In the genomic region with DNA sequence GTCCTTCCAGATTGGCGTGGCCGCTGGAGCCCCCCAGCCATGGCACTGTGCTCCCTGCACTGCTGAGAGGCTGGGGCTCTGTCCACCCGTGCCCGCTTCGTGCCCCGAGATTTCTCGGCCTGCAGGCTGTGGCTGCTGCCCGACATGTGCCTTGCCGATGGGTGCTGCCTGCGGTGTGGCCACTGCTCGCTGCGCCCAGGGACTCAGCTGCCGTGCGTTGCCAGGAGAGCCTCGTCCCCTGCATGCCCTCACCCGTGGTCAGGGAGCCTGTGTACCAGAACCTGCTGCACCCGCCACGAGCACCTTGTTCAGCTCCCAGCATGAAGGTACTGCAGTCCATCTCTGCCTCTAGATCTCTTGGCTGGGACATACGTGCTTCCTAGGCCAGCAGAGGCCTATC, we compare ENCODE assay signal across 19 mouse cellular contexts. TPM values are rescaled to one million over a fixed set of nuclear protein-coding genes. Genes with fewer than 3 reads are reported as not detected.
A peak's percentile ranks its signal among the peaks of the same experiment; 100 is the strongest.
DNase-seq lines count a peak whose midpoint lies in the region; ATAC-seq lines count a peak whose summit lies in the region.
"Had no signal": no experiment of that assay in that cellular context is flagged by ENCODE, and none has a peak within 500 bp of the region (broad histone marks: within the 10 kb centered on the region; RNA-seq: fewer than 3 reads in every experiment).

No protein-coding gene starts in this region.

- no peaks in the 10 kb centered on the region; the same call in 1 of the 2 replicates for H3K36me3 ChIP-seq in erythroblast, embryonic 14.5 days (ENCODE audit: control insufficient read depth)
- no peaks in the 10 kb centered on the region for H3K36me3 ChIP-seq in lung, embryonic 15.5 days
- no peaks in the 10 kb centered on the region for H3K36me3 ChIP-seq in liver, embryonic 11.5 days (ENCODE audit: control insufficient read depth, insufficient read depth, low read length)
- H3K36me3 ChIP-seq: forebrain, embryonic 12.5 days; neural tube, embryonic 15.5 days had no signal

- H3K9me3 ChIP-seq in erythroblast, embryonic 14.5 days (ENCODE audit: control insufficient read depth, low read length) = peaks cover 2% of the 10 kb centered on the region; the same call in 1 of the 2 replicates
- H3K9me3 ChIP-seq in lung, embryonic 15.5 days = no peaks in the 10 kb centered on the region
- peaks cover 4% of the 10 kb centered on the region; the same call in 1 of the 2 replicates for H3K9me3 ChIP-seq in liver, embryonic 11.5 days (ENCODE audit: control insufficient read depth, low read length)
- H3K9me3 ChIP-seq: forebrain, embryonic 12.5 days; neural tube, embryonic 15.5 days had no signal

- 87% methylated on average over 19 of the region's 19 CpGs for WGBS in lung, embryonic 15.5 days
- 72% methylated on average over 19 of the region's 19 CpGs for WGBS in liver, embryonic 11.5 days

- no peak overlapping the region for H3K9ac ChIP-seq in lung, embryonic 15.5 days
- H3K9ac ChIP-seq in liver, embryonic 11.5 days (ENCODE audit: low read depth, low read length) = 0 out of 2 replicates have a peak overlapping the region, but pooled peaks have one; percentile 16
- H3K9ac ChIP-seq: forebrain, embryonic 12.5 days; neural tube, embryonic 15.5 days had no signal

- no peak for DNase-seq in lung, postnatal 25 days (ENCODE audit: low spot score)
- peak; percentile 36 for DNase-seq in kidney, adult 9 months
- DNase-seq in liver, embryonic 11.5 days (ENCODE audit: low spot score) = no peak
- no peak for DNase-seq in Muller cell, postnatal 12 days (ENCODE audit: inconsistent ontology term)
- DNase-seq in layer of hippocampus, adult 11-12 months (ENCODE audit: low spot score) = no peak
- DNase-seq: heart, postnatal 14 days; layer of hippocampus, adult 9-11 months; lung, postnatal 14 days; retina, postnatal 1 day had no signal

- no peak for ATAC-seq in erythroblast, adult 5-6 weeks (replicated peaks; ENCODE audit: low FRiP score, poor library complexity, severe bottlenecking)
- no peak for ATAC-seq in lung, embryonic 15.5 days (ENCODE audit: borderline replicate concordance, extremely low read depth, low FRiP score, low TSS enrichment)
- ATAC-seq in liver, embryonic 11.5 days (replicated peaks; ENCODE audit: low FRiP score) = peak; percentile 19; the same call in 1 of the 2 replicates
- ATAC-seq: Patski had no signal

- H3K4me1 ChIP-seq in erythroblast, embryonic 14.5 days (ENCODE audit: control insufficient read depth) = no peaks in the 10 kb centered on the region
- H3K4me1 ChIP-seq in lung, embryonic 15.5 days = no peaks in the 10 kb centered on the region
- no peaks in the 10 kb centered on the region for H3K4me1 ChIP-seq in liver, embryonic 11.5 days (replicated peaks; ENCODE audit: control insufficient read depth, insufficient read depth, low read length)
- H3K4me1 ChIP-seq: neural tube, embryonic 15.5 days had no signal

- H3K4me2 ChIP-seq in lung, embryonic 15.5 days = no peak overlapping the region
- H3K4me2 ChIP-seq in liver, embryonic 11.5 days = peak overlapping the region; percentile 48
- H3K4me2 ChIP-seq: forebrain, embryonic 12.5 days; neural tube, embryonic 15.5 days had no signal

- H3K4me3 ChIP-seq in erythroblast, embryonic 14.5 days (replicated peaks) = peak overlapping the region; percentile 58
- H3K4me3 ChIP-seq in lung, embryonic 15.5 days = no peak overlapping the region
- peak overlapping the region; percentile 42 for H3K4me3 ChIP-seq in liver, embryonic 11.5 days (ENCODE audit: low read depth, low read length)
- H3K4me3 ChIP-seq: forebrain, embryonic 12.5 days; neural tube, embryonic 15.5 days had no signal

- no peaks in the 10 kb centered on the region for H3K27me3 ChIP-seq in erythroblast, embryonic 14.5 days (ENCODE audit: control insufficient read depth)
- no peaks in the 10 kb centered on the region for H3K27me3 ChIP-seq in lung, embryonic 15.5 days
- no peaks in the 10 kb centered on the region for H3K27me3 ChIP-seq in liver, embryonic 11.5 days (replicated peaks; ENCODE audit: control insufficient read depth, insufficient read depth, low read length)
- H3K27me3 ChIP-seq: forebrain, embryonic 12.5 days had no signal

- H3K27ac ChIP-seq in lung, embryonic 15.5 days = peak overlapping the region; percentile 74
- peak overlapping the region; percentile 66 for H3K27ac ChIP-seq in liver, embryonic 11.5 days (ENCODE audit: low read depth, low read length)
- H3K27ac ChIP-seq: forebrain, embryonic 12.5 days; neural tube, embryonic 15.5 days had no signal

RNA-seq across cellular contexts. Expression of a gene that starts 0.4 kb away (rescaled TPM):
- polyA plus RNA-seq in erythroblast, embryonic 14.5 days (2012) = 0.08 and 0.11 TPM in 2 replicates
- not detected in 2 replicates for total RNA-seq in erythroblast, adult 5-6 weeks (2015; ENCODE audit: low replicate concordance)
- not detected in 2 replicates for total RNA-seq in erythroblast, adult 5-6 weeks (2017; ENCODE audit: low replicate concordance)
- 0.54 and 0.60 TPM in 2 replicates for polyA plus RNA-seq in lung, embryonic 15.5 days (2015; fragmentation: Nextera tagmentation; extraction: Ambion mirVana)
- polyA plus RNA-seq in liver, embryonic 11.5 days (2014; fragmentation: Nextera tagmentation; extraction: Ambion mirVana) = 48.2 and 49.9 TPM in 2 replicates
- total RNA-seq: CH12.LX; granulocyte monocyte progenitor cell, adult 5-6 weeks; heart, postnatal 14 days; left cerebral cortex, postnatal 25 days had no signal
- polyA plus RNA-seq: forebrain, embryonic 12.5 days had no signal

RNA-seq across cellular contexts. Expression of a gene that starts 9.6 kb away (rescaled TPM):
- not detected in 2 replicates for polyA plus RNA-seq in erythroblast, embryonic 14.5 days (2012)
- not detected in 2 replicates for total RNA-seq in erythroblast, adult 5-6 weeks (2015; ENCODE audit: low replicate concordance)
- not detected in 2 replicates for total RNA-seq in erythroblast, adult 5-6 weeks (2017; ENCODE audit: low replicate concordance)
- not detected in 2 replicates for polyA plus RNA-seq in lung, embryonic 15.5 days (2015; fragmentation: Nextera tagmentation; extraction: Ambion mirVana)
- polyA plus RNA-seq in liver, embryonic 11.5 days (2014; fragmentation: Nextera tagmentation; extraction: Ambion mirVana) = not detected in 2 replicates
- total RNA-seq: CH12.LX; granulocyte monocyte progenitor cell, adult 5-6 weeks; heart, postnatal 14 days; left cerebral cortex, postnatal 25 days had no signal
- polyA plus RNA-seq: cerebellum, adult 2 months; forebrain, embryonic 12.5 days; neural tube, embryonic 15.5 days; Patski had no signal

RNA-seq across cellular contexts. Expression of a gene that starts 15.7 kb away (rescaled TPM):
- 0.03 TPM in 1 of 2 replicates, not detected in the other for polyA plus RNA-seq in erythroblast, embryonic 14.5 days (2012)
- total RNA-seq in erythroblast, adult 5-6 weeks (2015; ENCODE audit: low replicate concordance) = 0.42 TPM in 1 of 2 replicates, not detected in the other
- total RNA-seq in erythroblast, adult 5-6 weeks (2017; ENCODE audit: low replicate concordance) = not detected in 2 replicates
- polyA plus RNA-seq in lung, embryonic 15.5 days (2015; fragmentation: Nextera tagmentation; extraction: Ambion mirVana) = 12.9 and 15.9 TPM in 2 replicates
- 42.1 and 45.2 TPM in 2 replicates for polyA plus RNA-seq in liver, embryonic 11.5 days (2014; fragmentation: Nextera tagmentation; extraction: Ambion mirVana)
- total RNA-seq: CH12.LX; granulocyte monocyte progenitor cell, adult 5-6 weeks had no signal

Comparison
In these comparisons a context has a peak if more than half of its experiments do, and no peak if none do; other contexts are left out.
1. RNA of a gene that starts 0.4 kb away (polyA plus RNA-seq): 48.2 to 49.9 TPM in liver, embryonic 11.5 days; 0.54 to 0.60 TPM in lung, embryonic 15.5 days and 0.08 to 0.11 TPM in erythroblast, embryonic 14.5 days; every median in the first group is over 10 times any median in the second.
2. RNA of a gene that starts 15.7 kb away (polyA plus RNA-seq): 42.1 to 45.2 TPM in liver, embryonic 11.5 days and 12.9 to 15.9 TPM in lung, embryonic 15.5 days; 0.03 TPM in erythroblast, embryonic 14.5 days; every median in the first group is over 10 times any median in the second.